Mouse (Mus musculus): ENCODE data around the gene Ganab. TPM values are rescaled to one million over a fixed set of nuclear protein-coding genes. Genes with fewer than 3 reads are reported as not detected.

The Ganab gene
- polyA plus RNA-seq, 1 experiment from 2014 or later, result 78.7 TPM

DNA sequence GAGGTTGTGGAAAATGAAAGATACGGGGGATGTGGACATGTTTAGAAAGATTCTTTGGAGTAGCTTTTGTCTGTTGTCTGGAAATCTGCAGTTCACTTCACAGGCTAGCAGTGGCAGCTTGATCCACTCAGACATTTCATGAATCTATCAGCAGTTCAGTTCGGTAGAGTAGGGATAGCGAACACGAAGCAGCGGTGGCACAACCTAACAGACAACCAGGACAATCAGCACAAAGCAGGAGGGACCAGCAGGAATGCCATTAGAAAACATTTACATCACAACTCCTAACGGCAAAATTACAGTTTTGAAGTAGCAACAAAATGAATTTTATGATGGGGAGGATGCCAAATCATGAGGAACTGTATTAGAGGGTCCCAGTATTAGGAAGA lies 21.8 kb downstream of the Ganab start:
- Histone ChIP-seq H3K27ac (ENCODE audit: poor library complexity, severe bottlenecking) (peak overlapping the region; percentile 86), H3K9me3 (replicated peaks) (no peaks in the 10 kb centered on the region), H3K9ac (no peak overlapping the region), H3K4me2 (peak overlapping the region; percentile 83), H3K27me3 (replicated peaks) (no peaks in the 10 kb centered on the region), H3K4me3 (peak overlapping the region; percentile 86), H3K36me3 (peaks cover 31% of the 10 kb centered on the region), H3K4me1 (replicated peaks) (peaks cover 15% of the 10 kb centered on the region)
- WGBS, result 64% methylated on average over 6 of the region's 6 CpGs
- ATAC-seq (ENCODE audit: insufficient number of reproducible peaks, low FRiP score), result no peak

GRCm38 (mm10) chr19:8920073-8920736 lies 22.3 kb downstream of the Ganab start, which contains the start of gene B3gat3:
Gene B3gat3 (plus strand): TSS chr19:8920374.
- Histone ChIP-seq H3K36me3 (peaks cover 27% of the 10 kb centered on the region), H3K4me2 (peak within 1 kb of the TSS; percentile 83), H3K4me1 (replicated peaks) (peaks cover 15% of the 10 kb centered on the region), H3K9ac (peak within 1 kb of the TSS; percentile 88), H3K4me3 (peak within 1 kb of the TSS; percentile 86), H3K27ac (ENCODE audit: poor library complexity, severe bottlenecking) (peak within 1 kb of the TSS; percentile 86), H3K27me3 (replicated peaks) (no peaks in the 10 kb centered on the region), H3K9me3 (replicated peaks) (no peaks in the 10 kb centered on the region)
- peak; percentile 98 for ATAC-seq (ENCODE audit: insufficient number of reproducible peaks, low FRiP score)
- 2% methylated on average over 50 of the region's 50 CpGs for WGBS

GRCm38 (mm10) chr19:8920836-8921291 lies 23.0 kb downstream of the Ganab start:
- Histone ChIP-seq H3K4me2 (peak overlapping the region; percentile 83), H3K27me3 (replicated peaks) (no peaks in the 10 kb centered on the region), H3K4me3 (peak overlapping the region; percentile 86), H3K9me3 (replicated peaks) (no peaks in the 10 kb centered on the region), H3K9ac (peak overlapping the region; percentile 88), H3K27ac (ENCODE audit: poor library complexity, severe bottlenecking) (peak overlapping the region; percentile 86), H3K4me1 (replicated peaks) (peaks cover 15% of the 10 kb centered on the region), H3K36me3 (peaks cover 27% of the 10 kb centered on the region)
- no peak for ATAC-seq (ENCODE audit: insufficient number of reproducible peaks, low FRiP score)
- 1% methylated on average over 6 of the region's 6 CpGs for WGBS

- 0 out of 2 replicates have a peak overlapping the region, but pooled peaks have one; percentile 25 for H3K9ac ChIP-seq
- H3K27ac ChIP-seq (ENCODE audit: poor library complexity, severe bottlenecking), result no peak overlapping the region
- H3K4me3 ChIP-seq, result no peak overlapping the region; the same call in 1 of the 2 replicates
- 78% methylated on average over 9 of the region's 9 CpGs for WGBS
- H3K36me3 ChIP-seq, result peaks cover 27% of the 10 kb centered on the region
- peak overlapping the region; percentile 83 for H3K4me2 ChIP-seq
- no peak for ATAC-seq (ENCODE audit: insufficient number of reproducible peaks, low FRiP score)
- H3K9me3 ChIP-seq (replicated peaks), result no peaks in the 10 kb centered on the region
- peaks cover 15% of the 10 kb centered on the region for H3K4me1 ChIP-seq (replicated peaks)
- H3K27me3 ChIP-seq (replicated peaks), result no peaks in the 10 kb centered on the region
Observed at GRCm38 (mm10) chr19:8921741-8922140, 23.9 kb downstream of the Ganab start.

DNA sequence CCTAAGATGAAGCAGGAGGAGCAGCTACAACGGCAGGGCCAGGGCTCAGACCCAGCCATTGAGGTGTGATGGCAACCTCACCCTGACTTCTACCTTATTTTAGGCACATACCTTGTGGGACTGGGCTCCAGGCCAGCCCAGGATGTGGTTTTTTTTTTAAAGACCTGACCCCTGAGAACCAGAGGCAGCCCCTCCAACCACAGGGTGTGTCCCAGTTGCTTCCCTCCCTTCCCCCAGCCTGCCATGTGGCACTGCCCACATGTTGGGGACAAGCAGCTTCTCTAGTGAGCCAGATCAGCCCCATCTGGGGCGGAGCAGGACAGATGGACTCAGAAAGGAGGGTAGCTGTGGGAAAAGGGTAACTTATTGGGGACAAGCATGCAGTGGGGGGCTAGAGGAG lies 28.9 kb downstream of the Ganab start:
- H3K4me2 ChIP-seq, result no peak overlapping the region
- H3K27ac ChIP-seq (ENCODE audit: poor library complexity, severe bottlenecking), result no peak overlapping the region
- peaks cover 41% of the 10 kb centered on the region for H3K36me3 ChIP-seq
- no peak for ATAC-seq (ENCODE audit: insufficient number of reproducible peaks, low FRiP score)
- H3K4me1 ChIP-seq (replicated peaks), result peaks cover 19% of the 10 kb centered on the region
- no peak overlapping the region for H3K9ac ChIP-seq
- no peaks in the 10 kb centered on the region for H3K9me3 ChIP-seq (replicated peaks)
- no peak overlapping the region for H3K4me3 ChIP-seq
- WGBS, result 92% methylated on average over 2 of the region's 2 CpGs
- no peaks in the 10 kb centered on the region; the same call in 1 of the 2 replicates for H3K27me3 ChIP-seq (replicated peaks)

DNA sequence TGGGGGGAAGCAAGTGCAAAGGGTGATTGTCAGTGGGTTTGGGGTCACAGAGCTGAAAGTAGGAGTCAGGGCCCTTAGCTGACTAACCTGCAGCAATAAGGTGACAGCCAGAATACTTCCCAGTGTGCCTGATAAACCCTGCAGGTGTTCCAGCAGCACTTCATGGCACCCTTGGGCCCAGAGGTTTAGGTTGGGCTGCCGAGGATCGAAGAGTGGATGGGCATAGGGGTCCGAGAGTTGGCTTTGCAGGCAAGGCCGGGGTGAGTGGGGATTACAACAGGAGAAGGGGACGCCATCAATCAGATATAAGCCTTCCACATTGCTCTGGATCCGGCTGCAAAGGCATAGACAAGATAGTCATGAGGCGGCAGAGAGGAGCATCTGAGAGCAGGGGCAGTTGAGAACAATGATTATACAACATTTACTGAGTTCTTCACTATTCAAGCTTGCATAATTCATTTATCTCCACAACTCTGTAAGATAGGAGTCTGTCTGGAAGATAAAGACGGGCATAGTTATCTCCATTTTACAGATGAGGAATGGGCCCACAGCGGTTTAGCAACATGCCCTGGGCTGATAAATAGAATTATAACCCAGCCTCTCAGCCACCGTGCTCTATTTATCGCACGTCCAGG lies 30.1 kb downstream of the Ganab start:
- Histone ChIP-seq H3K27me3 (replicated peaks) (no peaks in the 10 kb centered on the region; the same call in 1 of the 2 replicates), H3K9me3 (replicated peaks) (no peaks in the 10 kb centered on the region), H3K4me3 (no peak overlapping the region), H3K36me3 (peaks cover 40% of the 10 kb centered on the region), H3K4me1 (replicated peaks) (peaks cover 18% of the 10 kb centered on the region), H3K27ac (ENCODE audit: poor library complexity, severe bottlenecking) (no peak overlapping the region), H3K4me2 (no peak overlapping the region), H3K9ac (no peak overlapping the region)
- WGBS, result 84% methylated on average over 12 of the region's 12 CpGs
- ATAC-seq (ENCODE audit: insufficient number of reproducible peaks, low FRiP score), result no peak

- no peak for ATAC-seq (ENCODE audit: insufficient number of reproducible peaks, low FRiP score)
- H3K4me3 ChIP-seq, result peak overlapping the region; percentile 70
- H3K9ac ChIP-seq, result peak overlapping the region; percentile 85
- H3K27me3 ChIP-seq (replicated peaks), result no peaks in the 10 kb centered on the region; the same call in 1 of the 2 replicates
- H3K36me3 ChIP-seq, result peaks cover 47% of the 10 kb centered on the region
- H3K4me2 ChIP-seq, result peak overlapping the region; percentile 82
- H3K4me1 ChIP-seq (replicated peaks), result peaks cover 18% of the 10 kb centered on the region
- no peak overlapping the region for H3K27ac ChIP-seq (ENCODE audit: poor library complexity, severe bottlenecking)
- 19% methylated on average over 16 of the region's 16 CpGs for WGBS
- no peaks in the 10 kb centered on the region for H3K9me3 ChIP-seq (replicated peaks)
Observed at GRCm38 (mm10) chr19:8928689-8929223, 30.9 kb downstream of the Ganab start.

DNA sequence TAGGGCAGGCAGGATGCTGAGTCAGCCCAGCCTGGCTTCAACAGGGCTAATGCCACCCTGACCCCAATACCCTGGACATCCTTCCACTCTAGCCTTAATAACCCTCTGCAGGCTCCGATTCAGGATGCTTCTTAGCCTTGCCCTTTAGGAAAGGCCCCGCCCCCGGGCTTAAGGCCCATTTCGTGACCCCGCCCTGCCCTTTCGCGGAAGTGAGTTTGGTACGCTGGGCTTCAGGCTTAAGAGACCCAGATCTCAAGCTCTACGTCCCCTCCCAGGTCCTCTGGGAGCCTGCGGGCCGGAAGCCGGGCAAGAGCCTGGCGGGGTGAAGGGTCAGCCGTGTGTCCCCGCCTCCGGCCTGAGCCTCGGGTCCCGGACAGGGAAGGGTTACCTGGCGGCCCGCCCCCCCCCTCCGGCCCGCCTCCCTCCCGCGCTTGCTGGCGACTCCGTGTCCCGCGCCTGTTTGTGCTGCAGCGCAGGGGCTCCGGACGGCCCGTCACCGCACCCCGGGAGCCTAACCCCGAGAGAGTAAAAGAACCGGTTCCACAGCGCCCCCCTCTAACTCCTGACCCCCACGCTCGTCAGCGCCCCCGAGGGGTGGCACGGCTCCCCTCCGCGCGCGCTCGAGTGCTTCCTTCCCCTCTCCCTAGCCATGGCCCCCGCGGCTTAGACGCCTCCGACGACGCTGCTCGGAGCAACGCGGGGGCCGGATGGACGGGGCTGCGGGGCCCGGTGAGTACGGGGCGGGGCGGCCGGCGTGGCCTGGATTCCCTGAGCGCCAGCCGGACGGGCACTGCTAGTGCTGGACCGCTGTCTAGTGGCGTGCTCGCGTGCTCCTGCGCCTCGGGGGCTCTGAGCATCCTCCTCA lies 31.6 kb downstream of the Ganab start, which contains the start of the genes Rom1 and Eml3:
Gene Rom1 (minus strand): TSS at position 133 of the 865 bp plus-strand sequence.
Gene Eml3 (plus strand): TSS at position 329 of the 865 bp plus-strand sequence.
- peak within 1 kb of the TSS; percentile 70 for H3K4me3 ChIP-seq
- peaks cover 18% of the 10 kb centered on the region for H3K4me1 ChIP-seq (replicated peaks)
- H3K27me3 ChIP-seq (replicated peaks), result no peaks in the 10 kb centered on the region; the same call in 1 of the 2 replicates
- peak within 1 kb of the TSS; percentile 82 for H3K4me2 ChIP-seq
- H3K9me3 ChIP-seq (replicated peaks), result no peaks in the 10 kb centered on the region
- H3K36me3 ChIP-seq, result peaks cover 50% of the 10 kb centered on the region
- ATAC-seq (ENCODE audit: insufficient number of reproducible peaks, low FRiP score), result peak; percentile 85
- H3K9ac ChIP-seq, result peak within 1 kb of the TSS; percentile 85
- peak within 1 kb of the TSS; percentile 75 for H3K27ac ChIP-seq (ENCODE audit: poor library complexity, severe bottlenecking)
- WGBS, result under 1% methylated on average over 74 of the region's 74 CpGs

- Histone ChIP-seq H3K9me3 (replicated peaks) (no peaks in the 10 kb centered on the region), H3K36me3 (peaks cover 55% of the 10 kb centered on the region), H3K27ac (ENCODE audit: poor library complexity, severe bottlenecking) (no peak overlapping the region), H3K9ac (peak overlapping the region; percentile 85), H3K27me3 (replicated peaks) (no peaks in the 10 kb centered on the region; the same call in 1 of the 2 replicates), H3K4me1 (replicated peaks) (peaks cover 18% of the 10 kb centered on the region), H3K4me2 (peak overlapping the region; percentile 82), H3K4me3 (peak overlapping the region; percentile 70)
- 12% methylated on average over 11 of the region's 11 CpGs for WGBS
- no peak for ATAC-seq (ENCODE audit: insufficient number of reproducible peaks, low FRiP score)
Observed at GRCm38 (mm10) chr19:8930117-8930516, 32.2 kb downstream of the Ganab start.

DNA sequence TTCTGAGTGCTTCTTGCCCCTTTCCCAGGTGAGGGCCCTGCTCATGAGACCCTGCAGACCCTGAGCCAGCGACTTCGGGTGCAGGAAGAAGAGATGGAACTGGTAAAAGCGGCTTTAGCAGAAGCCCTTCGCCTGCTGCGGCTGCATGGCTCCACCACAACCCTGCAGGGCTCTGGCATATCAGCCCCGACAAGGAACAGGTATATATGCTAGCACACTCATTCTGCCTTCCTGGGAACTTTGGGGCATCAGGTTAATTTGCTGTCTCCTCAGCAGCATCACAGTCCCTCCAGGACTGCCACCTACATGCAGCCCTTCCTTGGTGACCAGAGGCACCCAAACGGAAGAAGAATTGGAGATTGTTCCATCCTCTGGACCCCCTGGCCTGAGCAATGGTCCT lies 32.9 kb downstream of the Ganab start:
- no peak for ATAC-seq (ENCODE audit: insufficient number of reproducible peaks, low FRiP score)
- Histone ChIP-seq H3K9ac (peak overlapping the region; percentile 85), H3K27me3 (replicated peaks) (no peaks in the 10 kb centered on the region; the same call in 1 of the 2 replicates), H3K36me3 (peaks cover 54% of the 10 kb centered on the region), H3K4me3 (peak overlapping the region; percentile 70), H3K4me2 (peak overlapping the region; percentile 82), H3K27ac (ENCODE audit: poor library complexity, severe bottlenecking) (no peak overlapping the region), H3K9me3 (replicated peaks) (no peaks in the 10 kb centered on the region), H3K4me1 (replicated peaks) (peaks cover 18% of the 10 kb centered on the region)
- whole genome bisulfite sequencing, result 78% methylated on average over 7 of the region's 7 CpGs

All from heart, embryonic 12.5 days (tissue).